Mouse (Mus musculus) liver, embryonic 13.5 days (tissue): ENCODE data around the gene Tspo2. TPM values are rescaled to one million over a fixed set of nuclear protein-coding genes. Genes with fewer than 3 reads are reported as not detected.
"Not testable (repeated sequence)": the region's sequence is repeated elsewhere in the genome, so short reads cannot be mapped to it uniquely, and the experiment has no call there.

Source experiments
- ATAC-seq: fragments of 200-750 bp; cut with Nextera tagmentation; 2 replicates; pipeline ENCODE4 v1.8.0; 2017; ENCODE audit warnings: low read depth, mild to moderate bottlenecking, moderate number of reproducible peaks, moderate library complexity
- DNase-seq: peaks from one replicate; pipeline ENCODE4 v3.0.0; 2022
- H3K27ac ChIP-seq: fragments of 300-500 bp; sonication (generic); 2 replicates; pipeline ENCODE4 v1.5.1; 2015; ENCODE audit warnings: moderate library complexity, mild to moderate bottlenecking, inconsistent platforms
- H3K27me3 ChIP-seq: fragments of 300-500 bp; sonication (generic); 2 replicates; pipeline ENCODE4 v1.6.1; 2015; ENCODE audit warnings: mild to moderate bottlenecking, inconsistent platforms
- H3K36me3 ChIP-seq: fragments of 300-500 bp; sonication (generic); 2 replicates; pipeline ENCODE4 v1.6.1; 2015; ENCODE audit warnings: mild to moderate bottlenecking, inconsistent platforms
- H3K4me1 ChIP-seq: fragments of 300-500 bp; sonication (generic); replicated peaks from 2 replicates; pipeline ENCODE4 v1.6.1; 2015; ENCODE audit warnings: inconsistent platforms
- H3K4me2 ChIP-seq: fragments of 300-500 bp; sonication (generic); 2 replicates; pipeline ENCODE4 v1.6.1; 2015; ENCODE audit warnings: inconsistent platforms, mild to moderate bottlenecking, moderate library complexity
- H3K4me3 ChIP-seq: fragments of 300-500 bp; sonication (generic); replicated peaks from 2 replicates; pipeline ENCODE4 v1.5.1; 2015; ENCODE audit warnings: mild to moderate bottlenecking, inconsistent platforms
- H3K9ac ChIP-seq: fragments of 300-500 bp; sonication (generic); 2 replicates; pipeline ENCODE4 v1.6.1; 2015; ENCODE audit warnings: mild to moderate bottlenecking, inconsistent platforms
- H3K9me3 ChIP-seq: fragments of 300-500 bp; sonication (generic); replicated peaks from 2 replicates; pipeline ENCODE4 v1.6.1; 2016; ENCODE audit warnings: inconsistent platforms
- WGBS: fragments of 180-500 bp; shearing (Covaris S2); methylation state at CpG from one replicate; pipeline ENCODE4 v1.1.7; 2015; ENCODE audit not compliant: insufficient replicate concordance; 5-methylcytosine and 5-hydroxymethylcytosine counted together
- polyA plus RNA-seq: library from polyadenylated mRNA; unstranded; fragments of >200 nt; fragmentation: Nextera tagmentation; extraction: Ambion mirVana; gene quantifications from 2 replicates; pipeline ENCODE4 v1.2.1, GENCODE M21; 2015

Tspo2 gene
- 134 and 152 TPM in 2 replicates for polyA plus RNA-seq

- Histone ChIP-seq H3K4me2 (peak within 1 kb of the TSS; percentile 65), H3K27me3 (no peaks in the 10 kb centered on the region), H3K9me3 (no peaks in the 10 kb centered on the region), H3K36me3 (peaks cover 27% of the 10 kb centered on the region), H3K9ac (peak within 1 kb of the TSS; percentile 85), H3K4me3 (peak within 1 kb of the TSS; percentile 69), H3K27ac (peak within 1 kb of the TSS; percentile 99), H3K4me1 (peaks cover 86% of the 10 kb centered on the region)
- DNase-seq: peak; percentile 76
- ATAC-seq: peak; percentile 74
- 21% methylated on average over 7 of the region's 7 CpGs for WGBS
These were observed at the start of gene Tspo2 for GRCm38 (mm10) chr17:48451353-48451675. Tspo2 (minus strand) TSS chr17:48451522.

- no peak for DNase-seq
- Histone ChIP-seq H3K9ac (no peak overlapping the region), H3K4me1 (no peaks in the 10 kb centered on the region), H3K27me3 (no peaks in the 10 kb centered on the region), H3K36me3 (no peaks in the 10 kb centered on the region), H3K4me2 (no peak overlapping the region), H3K4me3 (no peak overlapping the region), H3K27ac (no peak overlapping the region), H3K9me3 (no peaks in the 10 kb centered on the region)
- no peak for ATAC-seq
- 61% methylated on average over 7 of the region's 7 CpGs for WGBS
These were observed 49.6 kb upstream of the Tspo2 start for GRCm38 (mm10) chr17:48500846-48501445.

- WGBS: 51% methylated on average over 3 of the region's 3 CpGs
- no peaks in the 10 kb centered on the region for H3K9me3 ChIP-seq
- H3K27ac ChIP-seq: no peak overlapping the region
- H3K27me3 ChIP-seq: no peaks in the 10 kb centered on the region
- ATAC-seq: no peak
- H3K4me3 ChIP-seq: no peak overlapping the region
- no peak overlapping the region for H3K9ac ChIP-seq
- no peaks in the 10 kb centered on the region for H3K36me3 ChIP-seq
- no peak overlapping the region for H3K4me2 ChIP-seq
- H3K4me1 ChIP-seq: no peaks in the 10 kb centered on the region
- no peak for DNase-seq
These were observed 46.7 kb upstream of the Tspo2 start for GRCm38 (mm10) chr17:48497986-48498385.

- H3K9me3 ChIP-seq: no peaks in the 10 kb centered on the region
- 66% methylated on average over 8 of the region's 8 CpGs for WGBS
- DNase-seq (no peak), ATAC-seq (no peak)
- H3K4me2 ChIP-seq: no peak overlapping the region
- H3K27ac ChIP-seq: no peak overlapping the region
- no peaks in the 10 kb centered on the region for H3K4me1 ChIP-seq
- no peak overlapping the region for H3K4me3 ChIP-seq
- H3K9ac ChIP-seq: no peak overlapping the region
- H3K27me3 ChIP-seq: no peaks in the 10 kb centered on the region
- no peaks in the 10 kb centered on the region for H3K36me3 ChIP-seq
These were observed 42.7 kb upstream of the Tspo2 start for GRCm38 (mm10) chr17:48493986-48494385.

GRCm38 (mm10) chr17:48493582-48493981, 42.3 kb upstream of the Tspo2 start:
- Histone ChIP-seq H3K36me3 (no peaks in the 10 kb centered on the region), H3K4me2 (no peak overlapping the region), H3K4me3 (no peak overlapping the region), H3K27me3 (no peaks in the 10 kb centered on the region), H3K4me1 (no peaks in the 10 kb centered on the region), H3K27ac (no peak overlapping the region), H3K9ac (no peak overlapping the region), H3K9me3 (no peaks in the 10 kb centered on the region)
- ATAC-seq (no peak), DNase-seq (no peak)
- 46% methylated on average over 7 of the region's 7 CpGs for WGBS

- DNase-seq (no peak), ATAC-seq (no peak)
- H3K27ac ChIP-seq: no peak overlapping the region
- no peak overlapping the region for H3K9ac ChIP-seq
- H3K4me1 ChIP-seq: no peaks in the 10 kb centered on the region
- no peak overlapping the region for H3K4me3 ChIP-seq
- H3K4me2 ChIP-seq: no peak overlapping the region
- WGBS: 81% methylated on average over 8 of the region's 8 CpGs
- H3K27me3 ChIP-seq: no peaks in the 10 kb centered on the region
- H3K9me3 ChIP-seq: no peaks in the 10 kb centered on the region
- no peaks in the 10 kb centered on the region for H3K36me3 ChIP-seq
These were observed 41.3 kb upstream of the Tspo2 start for GRCm38 (mm10) chr17:48492621-48493020.

GRCm38 (mm10) chr17:48489466-48489865, 38.1 kb upstream of the Tspo2 start:
- H3K27ac ChIP-seq: no peak overlapping the region
- no peaks in the 10 kb centered on the region for H3K36me3 ChIP-seq
- DNase-seq (no peak), ATAC-seq (no peak)
- no peak overlapping the region for H3K9ac ChIP-seq
- no peaks in the 10 kb centered on the region for H3K9me3 ChIP-seq
- no peaks in the 10 kb centered on the region for H3K27me3 ChIP-seq
- H3K4me2 ChIP-seq: no peak overlapping the region
- H3K4me1 ChIP-seq: peaks cover under 1% of the 10 kb centered on the region; the same call in 1 of the 2 replicates
- 74% methylated on average over 3 of the region's 3 CpGs for WGBS
- H3K4me3 ChIP-seq: no peak overlapping the region

GRCm38 (mm10) chr17:48484191-48484590, 32.9 kb upstream of the Tspo2 start:
- Histone ChIP-seq H3K9me3 (no peaks in the 10 kb centered on the region), H3K4me1 (peaks cover 13% of the 10 kb centered on the region), H3K27me3 (no peaks in the 10 kb centered on the region), H3K4me2 (0 out of 2 replicates have a peak overlapping the region, but pooled peaks have one; percentile 12), H3K9ac (no peak overlapping the region), H3K27ac (peak overlapping the region; percentile 47), H3K4me3 (no peak overlapping the region), H3K36me3 (no peaks in the 10 kb centered on the region)
- WGBS: 70% methylated on average over 5 of the region's 5 CpGs
- ATAC-seq (peak; percentile 36; the same call in 1 of the 2 replicates), DNase-seq (no peak)

GRCm38 (mm10) chr17:48483764-48484163, 32.4 kb upstream of the Tspo2 start:
- no peaks in the 10 kb centered on the region for H3K36me3 ChIP-seq
- 0 out of 2 replicates have a peak overlapping the region, but pooled peaks have one; percentile 12 for H3K4me2 ChIP-seq
- no peak overlapping the region for H3K4me3 ChIP-seq
- H3K4me1 ChIP-seq: peaks cover 13% of the 10 kb centered on the region
- H3K27me3 ChIP-seq: no peaks in the 10 kb centered on the region
- no peak for DNase-seq
- no peaks in the 10 kb centered on the region for H3K9me3 ChIP-seq
- peak; percentile 75 for ATAC-seq
- 36% methylated on average over 5 of the region's 5 CpGs for WGBS
- H3K9ac ChIP-seq: no peak overlapping the region
- H3K27ac ChIP-seq: peak overlapping the region; percentile 47

- no peaks in the 10 kb centered on the region for H3K27me3 ChIP-seq
- no peak overlapping the region for H3K4me2 ChIP-seq
- H3K4me1 ChIP-seq: peaks cover 13% of the 10 kb centered on the region
- H3K9me3 ChIP-seq: no peaks in the 10 kb centered on the region
- H3K27ac ChIP-seq: no peak overlapping the region
- 75% methylated on average over 10 of the region's 10 CpGs for WGBS
- H3K4me3 ChIP-seq: no peak overlapping the region
- ATAC-seq: no peak
- H3K9ac ChIP-seq: no peak overlapping the region
- H3K36me3 ChIP-seq: no peaks in the 10 kb centered on the region
- no peak for DNase-seq
These were observed 28.6 kb upstream of the Tspo2 start for GRCm38 (mm10) chr17:48479952-48480351.

- H3K9me3 ChIP-seq: no peaks in the 10 kb centered on the region
- no peak for ATAC-seq
These were observed 24.1 kb upstream of the Tspo2 start for GRCm38 (mm10) chr17:48475444-48475843.

GRCm38 (mm10) chr17:48474282-48474681, 23.0 kb upstream of the Tspo2 start:
- H3K9ac ChIP-seq, H3K27me3 ChIP-seq, H3K4me2 ChIP-seq, H3K4me3 ChIP-seq, H3K4me1 ChIP-seq, H3K27ac ChIP-seq, H3K36me3 ChIP-seq, H3K9me3 ChIP-seq, DNase-seq, ATAC-seq: not testable (repeated sequence)
- 72% methylated on average over 6 of the region's 6 CpGs for WGBS

More at GRCm38 (mm10) chr17:48475444-48475843, 24.1 kb upstream of the Tspo2 start:
- Histone ChIP-seq H3K36me3 (no peaks in the 10 kb centered on the region), H3K4me1 (no peaks in the 10 kb centered on the region), H3K27ac (no peak overlapping the region), H3K4me2 (no peak overlapping the region), H3K27me3 (no peaks in the 10 kb centered on the region), H3K9ac (no peak overlapping the region), H3K4me3 (no peak overlapping the region)
- 63% methylated on average over 8 of the region's 8 CpGs for WGBS
- DNase-seq: no peak
